Mouse (Mus musculus): ENCODE measurements around the gene Fam222b. TPM values are rescaled to one million over a fixed set of nuclear protein-coding genes. Genes with fewer than 3 reads are reported as not detected.

Gene Fam222b
- polyA plus RNA-seq (2012; rRNA removed), result 24.0 and 25.4 TPM in 2 replicates

DNA sequence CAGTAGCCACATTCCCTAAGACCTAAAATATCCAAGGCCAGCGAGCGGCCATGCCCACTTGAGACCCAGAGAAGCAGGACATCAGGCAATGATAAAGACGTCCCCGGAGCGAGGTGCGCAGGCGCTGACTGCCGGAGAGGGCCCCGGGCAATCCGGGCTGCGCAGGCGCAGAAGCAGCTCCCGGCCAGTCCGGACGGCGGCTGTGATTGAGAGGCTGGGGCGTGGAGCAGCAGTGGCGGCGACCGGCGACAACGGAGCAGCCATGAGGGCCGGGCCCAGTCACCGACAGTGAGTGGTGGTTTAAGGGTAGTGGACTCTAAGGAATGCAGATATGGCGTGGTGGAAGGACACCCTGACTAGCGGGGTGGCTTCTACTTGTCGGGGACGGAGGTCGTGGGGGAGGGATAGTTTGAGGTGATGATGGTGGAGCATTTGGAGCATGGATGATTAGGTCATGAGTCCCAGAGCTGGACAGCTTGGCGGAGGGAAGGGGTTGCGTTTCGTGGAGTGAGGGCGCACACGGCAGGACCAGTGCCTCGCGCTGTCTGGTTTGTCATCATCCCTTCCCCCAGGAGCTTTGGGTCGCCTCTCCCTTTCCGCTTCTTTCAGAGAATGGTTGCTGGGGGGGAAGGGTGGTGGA lies at the start of gene Fam222b:
TSS of gene Fam222b (plus strand) at position 157 of the 640 bp plus-strand sequence.

DNA sequence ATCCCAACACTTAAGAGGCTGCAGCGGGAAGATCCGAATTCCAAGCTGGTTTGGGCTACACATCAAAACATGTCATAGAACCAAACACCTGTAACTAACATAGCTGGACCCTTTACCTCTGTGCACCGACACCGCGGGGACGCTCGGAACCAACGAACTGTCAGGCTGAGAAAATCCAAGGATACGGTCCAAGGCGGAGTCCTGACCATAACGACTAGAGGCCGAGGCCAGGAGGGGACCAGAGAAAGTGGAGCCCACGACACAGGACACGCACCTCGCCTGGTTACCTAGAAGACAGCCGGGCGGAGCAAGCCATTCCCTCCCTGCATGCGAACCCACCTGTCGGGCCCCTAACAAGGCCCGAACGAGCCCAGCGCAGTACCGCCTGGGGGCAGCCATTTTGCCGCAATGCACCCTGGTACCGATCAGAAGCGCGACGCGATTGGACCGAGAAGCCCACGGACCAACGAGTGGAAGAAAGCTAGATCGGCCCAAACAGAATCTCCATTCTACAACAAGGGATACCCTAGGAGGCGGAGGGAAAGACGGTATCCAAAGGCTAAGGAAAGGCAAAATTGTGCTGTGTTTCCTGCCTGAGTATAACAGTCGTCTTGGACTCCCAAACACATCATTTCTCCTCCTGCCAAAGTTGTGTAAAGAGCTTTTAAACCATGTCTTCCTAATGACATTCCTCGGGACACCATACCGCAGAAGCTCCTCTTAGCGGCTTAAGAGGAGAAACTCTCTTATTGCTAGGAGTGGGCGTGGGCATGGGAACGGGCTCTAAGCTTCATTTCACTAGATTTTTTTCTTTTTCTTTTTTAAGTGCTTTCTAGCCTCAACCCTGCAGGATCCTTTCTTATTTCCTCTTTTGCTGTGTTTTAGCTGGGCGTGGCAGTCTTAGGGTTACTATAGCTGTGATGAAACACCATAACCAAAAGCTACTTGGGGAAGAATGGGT lies 14.2 kb upstream of the Fam222b start, which contains the start of gene Eral1:
TSS of gene Eral1 (minus strand) at position 423 of the 961 bp plus-strand sequence.

GRCm38 (mm10) chr11:78164924-78165760 lies 70.7 kb downstream of the Fam222b start, which contains the start of gene Traf4:
Gene Traf4 (minus strand): TSS chr11:78165589.

DNA sequence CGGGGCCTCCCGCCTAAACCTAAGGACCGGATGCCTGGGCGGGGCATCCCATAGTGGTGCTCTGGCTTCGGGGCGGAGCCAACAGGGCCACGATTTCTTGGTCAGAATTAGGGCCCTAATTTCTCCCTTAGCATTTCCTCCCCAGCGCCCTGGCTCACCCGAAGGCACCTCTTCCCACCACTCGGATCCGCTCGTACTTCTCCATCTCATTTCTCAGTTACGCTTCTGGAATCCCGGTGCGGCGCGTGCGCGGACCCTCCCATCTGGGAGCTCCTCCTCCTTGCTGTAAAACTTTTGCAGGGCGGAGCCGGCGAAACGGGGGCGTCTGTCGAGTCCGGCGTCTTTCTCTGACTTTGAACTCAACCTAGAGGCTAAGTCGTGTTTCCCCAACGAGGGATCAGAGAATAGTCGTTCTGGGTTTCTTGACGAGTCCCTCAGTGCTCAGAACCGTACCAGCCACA lies 82.0 kb downstream of the Fam222b start, which contains the start of the genes Nek8 and Tlcd1:
TSS of gene Nek8 (minus strand) at position 274 of the 461 bp plus-strand sequence.
TSS of gene Tlcd1 (plus strand) at position 310 of the 461 bp plus-strand sequence.

GRCm38 (mm10) chr11:78182961-78183844 lies 88.7 kb downstream of the Fam222b start, which contains the start of gene Rpl23a:
Gene Rpl23a (minus strand): TSS chr11:78183584.

DNA sequence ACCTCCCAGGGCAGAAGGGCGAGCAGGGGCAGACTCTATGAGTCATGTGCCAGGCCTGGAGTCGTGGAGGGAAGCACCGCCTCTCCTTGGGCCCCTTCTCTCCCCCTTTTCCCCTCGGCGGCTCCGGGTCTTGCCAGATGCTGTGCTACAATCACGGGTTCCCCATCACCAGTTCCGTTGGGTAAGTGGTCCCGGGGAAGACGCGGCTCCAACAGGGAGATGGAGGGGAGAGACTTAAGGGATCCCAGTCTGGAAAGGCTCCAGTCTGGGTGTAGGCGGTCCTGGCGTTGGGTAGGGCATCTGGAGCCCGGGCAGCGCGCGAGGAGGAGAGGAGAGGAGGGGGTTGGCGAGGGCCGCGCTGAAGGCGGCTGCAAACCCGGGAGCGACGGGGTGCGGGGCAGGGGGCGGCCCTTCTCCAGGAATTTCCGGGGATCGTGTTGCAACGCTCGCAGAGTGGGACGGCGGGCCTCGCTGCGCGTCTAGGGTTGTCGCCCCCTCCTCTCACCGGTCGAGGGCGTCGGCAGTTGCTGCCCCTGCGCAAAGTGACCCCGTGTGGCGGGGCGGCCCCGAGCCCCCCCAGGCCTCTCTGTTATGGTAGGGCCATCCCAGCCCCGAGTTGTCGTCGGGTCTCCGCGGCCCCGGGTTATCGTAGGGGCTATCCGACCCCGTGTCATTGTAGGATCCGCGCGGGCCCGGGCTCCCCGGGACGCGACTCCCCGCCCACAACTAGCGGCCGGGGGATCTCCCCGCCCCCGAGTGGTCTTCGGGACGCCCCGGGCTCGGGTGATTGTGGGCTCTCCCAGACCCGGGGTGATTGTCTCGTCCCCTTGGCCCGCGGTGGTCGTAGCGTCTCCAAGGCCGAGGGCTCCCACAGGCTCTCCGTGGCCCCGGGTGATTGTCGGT lies 94.1 kb downstream of the Fam222b start, which contains the start of gene Rab34:
TSS of gene Rab34 (plus strand) at position 100 of the 903 bp plus-strand sequence.

GRCm38 (mm10) chr11:78193113-78193512 lies 98.7 kb downstream of the Fam222b start, which contains the start of gene Proca1:
Gene Proca1 (plus strand): TSS chr11:78193392.

Other genes starting within 250 kb of the Fam222b start
- 12.1 and 17.9 TPM in 2 replicates for gene Pipox, start 200.6 kb upstream of the Fam222b start, polyA plus RNA-seq (2012; rRNA removed)
- gene Sez6, start 163.9 kb upstream of the Fam222b start, polyA plus RNA-seq (2012; rRNA removed), result 139 and 182 TPM in 2 replicates
- gene Phf12, start 111.9 kb upstream of the Fam222b start, polyA plus RNA-seq (2012; rRNA removed), result 88.9 TPM in 2 replicates
- 25.5 and 27.0 TPM in 2 replicates for gene Dhrs13, start 62.4 kb upstream of the Fam222b start, polyA plus RNA-seq (2012; rRNA removed)
- gene Flot2, start 56.7 kb upstream of the Fam222b start, polyA plus RNA-seq (2012; rRNA removed), result 96.9 and 97.0 TPM in 2 replicates
- gene Eral1, start 14.3 kb upstream of the Fam222b start, polyA plus RNA-seq (2012; rRNA removed), result 29.9 and 30.4 TPM in 2 replicates
- gene Traf4, start 70.9 kb downstream of the Fam222b start, polyA plus RNA-seq (2012; rRNA removed), result 193 and 206 TPM in 2 replicates
- gene Nek8, start 82.0 kb downstream of the Fam222b start, polyA plus RNA-seq (2012; rRNA removed), result 12.9 and 16.0 TPM in 2 replicates
- 15.7 and 24.4 TPM in 2 replicates for gene Tlcd1, start 82.1 kb downstream of the Fam222b start, polyA plus RNA-seq (2012; rRNA removed)
- gene Rpl23a, start 88.9 kb downstream of the Fam222b start, polyA plus RNA-seq (2012; rRNA removed), result 2,641 and 2,838 TPM in 2 replicates
- 72.6 and 93.5 TPM in 2 replicates for gene Rab34, start 93.8 kb downstream of the Fam222b start, polyA plus RNA-seq (2012; rRNA removed)
- 1.4 and 2.0 TPM in 2 replicates for gene Proca1, start 98.7 kb downstream of the Fam222b start, polyA plus RNA-seq (2012; rRNA removed)
- 119 and 127 TPM in 2 replicates for gene Sdf2, start 151.1 kb downstream of the Fam222b start, polyA plus RNA-seq (2012; rRNA removed)
- 26.4 and 31.0 TPM in 2 replicates for gene Supt6, start 151.3 kb downstream of the Fam222b start, polyA plus RNA-seq (2012; rRNA removed)
- gene 2610507B11Rik, start 167.1 kb downstream of the Fam222b start, polyA plus RNA-seq (2012; rRNA removed), result 60.3 and 62.0 TPM in 2 replicates
- 0.63 and 0.88 TPM in 2 replicates for gene BC030499, start 196.2 kb downstream of the Fam222b start, polyA plus RNA-seq (2012; rRNA removed)
- 37.0 and 49.5 TPM in 2 replicates for gene Spag5, start 206.9 kb downstream of the Fam222b start, polyA plus RNA-seq (2012; rRNA removed)
- 106 and 132 TPM in 2 replicates for gene Aldoc, start 228.3 kb downstream of the Fam222b start, polyA plus RNA-seq (2012; rRNA removed)
- 60.2 and 69.7 TPM in 2 replicates for gene Pigs, start 233.8 kb downstream of the Fam222b start, polyA plus RNA-seq (2012; rRNA removed)
- gene Unc119, start 248.8 kb downstream of the Fam222b start, polyA plus RNA-seq (2012; rRNA removed), result 144 and 155 TPM in 2 replicates

Data from central nervous system, embryonic 14 days (tissue).